Comparison of ENCODE assay signal across 8 mouse cellular contexts in the genomic region with DNA sequence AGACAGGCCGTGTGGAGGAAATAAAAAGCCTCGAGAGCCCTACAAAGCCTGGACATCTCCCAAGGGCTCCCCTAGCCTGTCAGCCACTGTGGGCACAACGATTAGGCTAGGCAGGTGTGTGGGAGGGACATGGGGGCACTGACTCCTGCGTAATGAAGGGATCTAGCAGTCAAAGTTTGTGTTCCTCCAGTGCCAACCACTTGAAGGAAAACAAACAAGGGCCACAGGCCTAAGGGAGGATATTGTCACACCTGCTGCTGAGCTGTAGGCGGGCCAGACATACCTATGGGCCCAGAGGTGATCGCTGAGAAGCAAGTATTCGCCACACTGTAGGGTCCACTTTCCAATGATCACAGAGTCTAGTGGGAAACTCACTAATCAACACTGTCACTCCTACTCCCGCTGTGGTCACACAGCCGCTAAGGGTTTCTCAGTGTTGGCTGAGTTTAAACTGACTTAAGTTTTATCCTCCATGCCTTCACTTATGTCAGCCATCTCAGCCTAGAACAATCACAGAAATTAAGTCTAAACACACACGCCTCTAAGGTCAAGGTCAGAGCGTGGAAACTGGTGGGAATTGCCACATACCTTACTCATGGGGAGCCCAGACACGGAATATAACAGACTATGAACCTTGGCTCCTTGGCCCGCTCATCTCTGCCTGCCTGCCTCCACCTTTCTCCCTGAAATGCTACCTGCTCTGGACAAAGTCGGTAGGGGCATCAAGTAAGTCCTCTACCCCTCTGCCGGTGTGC. TPM values are rescaled to one million over a fixed set of nuclear protein-coding genes. Genes with fewer than 3 reads are reported as not detected.
DNase-seq lines count a peak whose midpoint lies in the region; ATAC-seq and TF ChIP-seq lines count a peak whose summit lies in the region.

No protein-coding gene starts in this region.

- 44% methylated on average over 15 of the region's 15 CpGs for WGBS in heart, embryonic 13.5 days
- 50% methylated on average over 15 of the region's 15 CpGs for WGBS in hindbrain, embryonic 16.5 days
- WGBS in midbrain, embryonic 10.5 days: 55% methylated on average over 15 of the region's 15 CpGs

- ATAC-seq in heart, embryonic 13.5 days (ENCODE audit: extremely low read depth, insufficient number of reproducible peaks, low FRiP score, low TSS enrichment): no peak
- ATAC-seq in hindbrain, embryonic 16.5 days: 0 out of 2 replicates have a peak, but pooled peaks have one; percentile 12

- no peaks in the 10 kb centered on the region for H3K27me3 ChIP-seq in heart, embryonic 13.5 days (replicated peaks)
- H3K27me3 ChIP-seq in hindbrain, embryonic 16.5 days (replicated peaks; ENCODE audit: control insufficient read depth, insufficient read depth, low read length): no peaks in the 10 kb centered on the region
- H3K27me3 ChIP-seq in midbrain, embryonic 10.5 days (ENCODE audit: low read depth, poor library complexity, severe bottlenecking): peaks cover 30% of the 10 kb centered on the region

- no peak for TF ChIP-seq CTCF in bone marrow macrophage, adult 2 months (IDR thresholded peaks at IDR 0.05; ENCODE audit: low read depth, low read length)

- H3K4me1 ChIP-seq in heart, embryonic 13.5 days: peaks cover 25% of the 10 kb centered on the region
- no peaks in the 10 kb centered on the region for H3K4me1 ChIP-seq in bone marrow macrophage, adult 2 months (ENCODE audit: control insufficient read depth, insufficient read depth, low read length)
- peaks cover 11% of the 10 kb centered on the region for H3K4me1 ChIP-seq in hindbrain, embryonic 16.5 days (ENCODE audit: control insufficient read depth, insufficient read depth, low read depth, low read length)
- H3K4me1 ChIP-seq in midbrain, embryonic 10.5 days: peaks cover 26% of the 10 kb centered on the region

- no peaks in the 10 kb centered on the region for H3K9me3 ChIP-seq in heart, embryonic 13.5 days
- no peaks in the 10 kb centered on the region for H3K9me3 ChIP-seq in hindbrain, embryonic 16.5 days (ENCODE audit: control insufficient read depth, low read length)
- H3K9me3 ChIP-seq in midbrain, embryonic 10.5 days (replicated peaks): no peaks in the 10 kb centered on the region

- H3K36me3 ChIP-seq in heart, embryonic 13.5 days: peaks cover 8% of the 10 kb centered on the region
- H3K36me3 ChIP-seq in hindbrain, embryonic 16.5 days (ENCODE audit: control insufficient read depth, insufficient read depth, low read length): peaks cover 6% of the 10 kb centered on the region
- H3K36me3 ChIP-seq in midbrain, embryonic 10.5 days: peaks cover 8% of the 10 kb centered on the region

- intact Hi-C loops in heart, postnatal 36 days (cut with DNase I): no loop called here

- peak overlapping the region; percentile 93 for H3K4me2 ChIP-seq in heart, embryonic 13.5 days
- H3K4me2 ChIP-seq in hindbrain, embryonic 16.5 days (ENCODE audit: low read length): peak overlapping the region; percentile 93

- no peak overlapping the region for H3K27ac ChIP-seq in heart, embryonic 13.5 days (replicated peaks)
- no peak overlapping the region for H3K27ac ChIP-seq in bone marrow macrophage, adult 2 months (ENCODE audit: insufficient read depth, low read depth, low read length)
- no peak overlapping the region for H3K27ac ChIP-seq in hindbrain, embryonic 16.5 days (ENCODE audit: low read depth, low read length)
- H3K27ac ChIP-seq in midbrain, embryonic 10.5 days (replicated peaks): peak overlapping the region; percentile 53

- no peak for TF ChIP-seq POLR2A in bone marrow macrophage, adult 2 months (IDR thresholded peaks at IDR 0.05; ENCODE audit: borderline replicate concordance, low read depth, low read length)

- peak overlapping the region; percentile 76 for H3K9ac ChIP-seq in heart, embryonic 13.5 days
- H3K9ac ChIP-seq in hindbrain, embryonic 16.5 days (ENCODE audit: low read depth, low read length): peak overlapping the region; percentile 69

- peak overlapping the region; percentile 60 for H3K4me3 ChIP-seq in heart, embryonic 13.5 days
- H3K4me3 ChIP-seq in bone marrow macrophage, adult 2 months (ENCODE audit: insufficient read depth, low read length): peak overlapping the region; percentile 57
- H3K4me3 ChIP-seq in hindbrain, embryonic 16.5 days (ENCODE audit: low read length): peak overlapping the region; percentile 52
- peak overlapping the region; percentile 53 for H3K4me3 ChIP-seq in midbrain, embryonic 10.5 days

- no peak for DNase-seq in heart, postnatal 36 days
- DNase-seq in midbrain, embryonic 10.5 days (ENCODE audit: low spot score): no peak
- DNase-seq in cerebellum, adult 9-11 months: no peak
- no peak for DNase-seq in layer of hippocampus, adult 8-10 months (ENCODE audit: low spot score in 2 of 2)
- DNase-seq in ovary, postnatal 14 days (ENCODE audit: low spot score): no peak

RNA-seq across cellular contexts. Expression of a gene that starts 0.8 kb away (rescaled TPM):
- 4.5 and 5.6 TPM in 2 replicates for polyA plus RNA-seq in heart, embryonic 13.5 days (2015; fragmentation: Nextera tagmentation; extraction: Ambion mirVana)
- total RNA-seq in heart, postnatal 36 days (2021): under 1 TPM; 0.22 to 0.54 TPM
- not detected in 2 replicates for polyA plus RNA-seq in bone marrow macrophage, adult 2 months (2012; ENCODE audit: insufficient read depth, insufficient read length, missing spikeins)
- 21.3 and 25.2 TPM in 2 replicates for polyA plus RNA-seq in hindbrain, embryonic 16.5 days (2015; fragmentation: Nextera tagmentation; extraction: Ambion mirVana)
- 2.9 and 3.4 TPM in 2 replicates for polyA plus RNA-seq in midbrain, embryonic 10.5 days (2016; fragmentation: Nextera tagmentation; extraction: Ambion mirVana)
- total RNA-seq in layer of hippocampus, adult 8-10 months (2022): 1 to 10 TPM in 1 of 4 experiments, under 1 TPM in 2, not detected in 1; 0.49 to 1.5 (median 0.85) TPM

RNA-seq across cellular contexts. Expression of a gene that starts 23.2 kb away (rescaled TPM):
- 26.9 and 28.6 TPM in 2 replicates for polyA plus RNA-seq in heart, embryonic 13.5 days (2015; fragmentation: Nextera tagmentation; extraction: Ambion mirVana)
- 10 to 100 TPM; 41.4 to 51.3 TPM for total RNA-seq in heart, postnatal 36 days (2021)
- 71.7 and 76.6 TPM in 2 replicates for polyA plus RNA-seq in bone marrow macrophage, adult 2 months (2012; ENCODE audit: insufficient read depth, insufficient read length, missing spikeins)
- polyA plus RNA-seq in hindbrain, embryonic 16.5 days (2015; fragmentation: Nextera tagmentation; extraction: Ambion mirVana): 44.2 and 46.1 TPM in 2 replicates
- polyA plus RNA-seq in midbrain, embryonic 10.5 days (2016; fragmentation: Nextera tagmentation; extraction: Ambion mirVana): 31.7 and 32.7 TPM in 2 replicates
- total RNA-seq in layer of hippocampus, adult 8-10 months (2022): 10 to 100 TPM; 46.7 to 47.9 (median 47.2) TPM

RNA-seq across cellular contexts. Expression of a gene that starts 52.6 kb away (rescaled TPM):
- polyA plus RNA-seq in heart, embryonic 13.5 days (2015; fragmentation: Nextera tagmentation; extraction: Ambion mirVana): 36.3 and 36.5 TPM in 2 replicates
- 10 to 100 TPM; 20.2 to 27.0 TPM for total RNA-seq in heart, postnatal 36 days (2021)
- polyA plus RNA-seq in bone marrow macrophage, adult 2 months (2012; ENCODE audit: insufficient read depth, insufficient read length, missing spikeins): 11.8 and 14.7 TPM in 2 replicates
- 74.2 and 85.4 TPM in 2 replicates for polyA plus RNA-seq in hindbrain, embryonic 16.5 days (2015; fragmentation: Nextera tagmentation; extraction: Ambion mirVana)
- polyA plus RNA-seq in midbrain, embryonic 10.5 days (2016; fragmentation: Nextera tagmentation; extraction: Ambion mirVana): 40.9 and 44.4 TPM in 2 replicates
- 10 to 100 TPM; 44.6 to 62.9 (median 51.3) TPM for total RNA-seq in layer of hippocampus, adult 8-10 months (2022)

RNA-seq across cellular contexts. Expression of a gene that starts 53.0 kb away (rescaled TPM):
- polyA plus RNA-seq in heart, embryonic 13.5 days (2015; fragmentation: Nextera tagmentation; extraction: Ambion mirVana): 152 and 169 TPM in 2 replicates
- 10 to 100 TPM; 74.8 to 75.0 TPM for total RNA-seq in heart, postnatal 36 days (2021)
- 43.1 and 44.0 TPM in 2 replicates for polyA plus RNA-seq in bone marrow macrophage, adult 2 months (2012; ENCODE audit: insufficient read depth, insufficient read length, missing spikeins)
- polyA plus RNA-seq in hindbrain, embryonic 16.5 days (2015; fragmentation: Nextera tagmentation; extraction: Ambion mirVana): 178 and 181 TPM in 2 replicates
- 249 and 250 TPM in 2 replicates for polyA plus RNA-seq in midbrain, embryonic 10.5 days (2016; fragmentation: Nextera tagmentation; extraction: Ambion mirVana)
- 10 to 100 TPM; 71.8 to 82.2 (median 78.1) TPM for total RNA-seq in layer of hippocampus, adult 8-10 months (2022)
